Mouse (Mus musculus) kidney, adult 18-20 months (tissue): Measurements from ENCODE around the gene Gm13090.
A peak's percentile ranks its signal among the peaks of the same experiment; 100 is the strongest.

ENCODE experiments used
- DNase-seq: peaks from one replicate; pipeline ENCODE4 v3.0.0; 2021

The Gm13090 gene

DNA sequence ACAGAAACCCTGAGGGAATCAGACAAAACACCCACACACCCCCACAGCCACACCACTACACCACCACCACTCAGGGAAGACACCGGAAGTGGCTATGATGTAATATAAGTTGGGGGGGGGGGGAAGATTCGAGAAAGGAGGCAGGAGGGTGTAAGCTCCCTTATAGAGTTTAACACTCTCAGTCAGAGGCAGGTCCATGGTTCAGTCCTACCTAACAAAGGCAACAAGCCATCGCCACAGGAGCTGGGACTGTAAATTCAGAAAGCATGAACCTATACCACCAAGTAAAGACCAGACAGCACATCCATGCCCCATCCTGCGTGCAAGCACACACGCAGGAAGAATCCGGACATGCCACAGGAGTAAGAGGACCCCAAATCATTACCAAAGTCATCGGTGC lies at the start of gene Gm13090:
TSS of gene Gm13090 (plus strand) at position 301 of the 400 bp plus-strand sequence.
- no peak for DNase-seq

GRCm38 (mm10) chr4:151041506-151041905 lies 47.9 kb upstream of the Gm13090 start:
- no peak for DNase-seq

DNA sequence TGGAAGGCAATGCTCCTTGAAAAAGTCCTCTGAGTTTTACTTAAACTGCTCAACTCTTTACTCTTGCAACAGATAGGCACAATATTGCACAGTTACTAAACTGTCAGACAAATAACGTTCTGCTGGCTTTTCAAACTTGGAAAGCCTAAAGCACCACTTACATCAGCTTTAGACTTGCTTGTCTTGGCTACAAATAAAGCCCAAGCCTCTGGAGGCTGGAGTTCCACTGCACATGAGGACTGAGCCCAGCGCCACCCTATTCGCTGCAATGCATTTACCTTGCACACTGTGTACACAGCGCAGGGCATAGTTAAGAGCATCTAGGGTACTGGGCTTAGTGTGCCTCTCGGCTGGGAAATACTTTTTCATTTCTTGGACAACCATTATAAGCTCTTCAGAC lies 46.1 kb upstream of the Gm13090 start:
- DNase-seq: peak; percentile 24

DNA sequence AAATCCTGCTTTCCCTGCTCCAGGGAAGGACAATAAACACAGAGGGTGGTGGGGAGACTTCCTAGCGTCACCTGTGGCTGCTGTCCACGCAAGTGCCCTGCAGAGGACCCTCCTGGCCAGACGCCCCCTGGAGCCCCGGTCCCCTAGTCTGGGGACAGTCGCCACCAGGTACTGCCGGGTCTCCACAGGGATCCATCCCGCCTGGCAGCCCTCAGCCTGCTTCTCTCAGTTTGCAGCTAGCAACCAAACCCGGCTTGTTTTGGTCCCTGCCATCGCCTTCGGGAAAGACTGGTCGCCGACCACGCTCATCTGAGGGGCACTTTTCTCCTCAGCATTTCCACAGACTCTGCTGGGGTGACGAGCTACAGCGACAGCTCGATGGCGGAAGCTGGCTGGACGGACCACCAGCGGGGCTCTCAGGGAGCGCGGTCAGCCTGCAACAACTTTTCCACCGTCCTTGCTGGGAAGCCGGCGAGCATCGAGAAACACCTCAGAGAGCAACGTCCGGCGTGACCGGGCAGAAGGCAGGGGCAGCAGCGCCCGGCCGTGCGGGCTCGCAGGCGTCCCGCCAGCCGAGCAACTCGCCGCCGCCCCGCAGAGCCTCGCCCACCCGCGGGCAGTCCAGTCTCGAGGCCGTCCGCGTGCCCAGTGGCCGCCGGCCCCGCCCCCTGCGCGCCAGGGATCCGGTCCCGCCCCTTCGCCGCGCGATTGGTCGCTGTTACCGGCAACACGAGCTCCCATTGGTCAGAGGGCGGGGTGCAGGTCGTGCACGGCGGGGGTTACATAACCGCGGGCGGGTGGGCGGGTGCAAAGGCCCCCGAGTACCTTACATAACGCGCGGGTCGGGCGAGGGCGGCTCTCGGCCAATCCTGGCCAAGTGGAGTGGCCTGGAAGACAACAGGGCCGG lies 45.1 kb upstream of the Gm13090 start, which contains the start of gene Per3:
TSS of gene Per3 (minus strand) at position 629 of the 907 bp plus-strand sequence.
- peak; percentile 99 for DNase-seq

GRCm38 (mm10) chr4:151044944-151045570 lies 44.3 kb upstream of the Gm13090 start:
- DNase-seq: no peak

GRCm38 (mm10) chr4:151046524-151046923 lies 42.8 kb upstream of the Gm13090 start:
- no peak for DNase-seq

- no peak for DNase-seq
Measured at GRCm38 (mm10) chr4:151051162-151051561, 38.2 kb upstream of the Gm13090 start.

- peak; percentile 99 for DNase-seq
Measured at GRCm38 (mm10) chr4:151057347-151058321, 31.7 kb upstream of the Gm13090 start, which contains the start of gene Vamp3. Gene Vamp3 (minus strand): TSS chr4:151057963.

DNA sequence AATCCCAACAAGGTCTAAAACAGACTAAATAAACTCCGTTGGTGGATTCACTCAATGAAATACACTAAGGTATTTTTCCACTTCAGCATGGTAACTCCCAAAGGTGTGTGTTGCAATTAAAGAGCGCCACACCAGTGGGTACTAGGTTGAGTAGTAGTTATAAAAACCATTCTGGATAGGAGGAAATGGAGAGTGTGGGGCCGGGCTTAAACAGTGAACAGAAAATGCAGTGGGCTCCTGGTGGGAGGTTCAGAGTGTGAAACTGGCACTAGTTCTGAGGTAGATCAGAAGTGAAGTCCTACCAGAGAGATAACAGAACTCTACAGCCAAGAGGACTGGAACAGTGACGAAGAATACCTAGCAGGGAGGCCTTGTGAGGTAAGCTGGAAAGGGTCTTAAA lies 30.7 kb upstream of the Gm13090 start:
- DNase-seq: no peak

GRCm38 (mm10) chr4:151059566-151059965 lies 29.8 kb upstream of the Gm13090 start:
- DNase-seq: no peak

DNA sequence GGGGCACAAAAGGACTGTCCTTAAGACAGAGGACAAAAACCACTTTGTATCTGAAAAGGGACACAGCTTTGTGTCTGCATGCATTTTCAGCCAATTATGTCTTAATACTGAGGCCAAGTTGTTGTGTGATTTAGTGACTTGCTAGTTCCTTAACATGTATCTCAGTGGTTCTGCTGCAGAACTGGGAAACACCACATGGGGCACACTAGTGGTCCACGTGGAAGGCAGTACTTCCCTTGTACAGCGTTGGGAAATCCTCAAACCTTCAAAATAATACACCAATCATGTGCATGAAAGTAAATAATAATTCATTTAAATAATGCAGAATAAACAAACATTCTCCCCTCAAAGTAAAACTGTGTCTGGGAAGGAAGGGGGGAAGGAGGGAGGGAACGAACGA lies 20.6 kb upstream of the Gm13090 start:
- no peak for DNase-seq

- no peak for DNase-seq
Measured at GRCm38 (mm10) chr4:151070962-151071361, 18.4 kb upstream of the Gm13090 start.

DNA sequence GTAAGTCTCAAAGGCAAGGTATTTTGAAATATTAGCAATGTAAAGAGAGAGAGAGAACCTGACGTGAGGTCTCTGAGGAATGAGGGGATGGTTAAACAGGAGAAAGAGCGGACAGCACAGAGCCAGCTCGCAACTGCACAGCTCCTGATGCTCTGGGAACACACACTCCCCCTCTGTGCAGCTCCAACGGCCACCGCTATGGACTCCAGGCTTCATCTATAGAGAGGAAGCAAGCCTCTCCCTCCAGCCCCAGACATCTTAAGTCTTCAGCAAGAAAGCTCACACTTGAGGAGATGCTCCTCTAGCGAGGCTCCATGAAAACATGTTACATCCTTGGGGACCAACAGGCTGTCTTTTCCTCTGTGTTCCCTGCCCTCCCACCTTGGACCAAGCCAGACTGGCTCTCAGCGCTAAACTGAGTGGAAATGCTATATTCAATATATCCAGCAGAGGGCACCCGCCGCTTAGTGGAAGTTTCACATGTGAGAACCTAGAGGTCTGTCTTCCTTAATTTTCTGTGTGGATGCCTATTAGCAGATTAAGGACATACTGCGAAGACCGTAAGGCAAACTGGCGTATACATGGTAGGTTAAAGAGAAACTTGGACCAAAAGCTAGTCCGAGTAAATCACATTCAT lies 16.1 kb upstream of the Gm13090 start:
- DNase-seq: peak; percentile 70

DNA sequence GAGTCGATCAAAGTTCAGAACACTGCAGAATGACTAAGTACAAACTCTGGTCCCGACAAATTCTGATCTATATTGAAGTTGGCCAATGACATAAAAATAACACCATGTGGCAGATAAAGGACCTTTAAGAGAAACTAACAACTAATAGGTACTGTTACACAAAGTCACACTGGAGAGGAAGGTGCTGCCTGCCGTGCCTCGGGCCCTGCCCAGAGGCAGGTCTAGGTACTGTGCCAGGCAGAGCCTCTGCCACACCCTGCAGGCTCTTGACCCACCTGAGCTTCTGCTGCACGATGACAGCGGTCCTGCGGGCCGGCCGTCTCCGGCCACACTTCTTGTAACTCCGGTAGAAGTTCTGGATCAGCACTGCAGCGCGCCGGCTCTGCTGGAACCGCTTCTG lies 14.6 kb upstream of the Gm13090 start:
- DNase-seq: no peak

- DNase-seq: no peak
Measured at GRCm38 (mm10) chr4:151081355-151081754, 8.0 kb upstream of the Gm13090 start.

GRCm38 (mm10) chr4:151081977-151082376 lies 7.4 kb upstream of the Gm13090 start:
- no peak for DNase-seq

GRCm38 (mm10) chr4:151083027-151083426 lies 6.3 kb upstream of the Gm13090 start:
- no peak for DNase-seq

- DNase-seq: no peak
Measured at GRCm38 (mm10) chr4:151087358-151087757, 2.0 kb upstream of the Gm13090 start.

GRCm38 (mm10) chr4:151088819-151089218 lies 551 bp upstream of the Gm13090 start:
- DNase-seq: no peak

GRCm38 (mm10) chr4:151095207-151095606 lies 5.8 kb downstream of the Gm13090 start:
- DNase-seq: peak; percentile 26

GRCm38 (mm10) chr4:151096334-151097103 lies 7.1 kb downstream of the Gm13090 start:
- no peak for DNase-seq

- DNase-seq: no peak
Measured at GRCm38 (mm10) chr4:151097104-151097438, 7.7 kb downstream of the Gm13090 start.
